Mouse (Mus musculus) limb, embryonic 12.5 days (tissue): Measurements from ENCODE around the gene Mrps14. TPM values are rescaled to one million over a fixed set of nuclear protein-coding genes. Genes with fewer than 3 reads are reported as not detected.

Source experiments
- ATAC-seq: fragments of 200-750 bp; cut with Nextera tagmentation; 2 replicates; pipeline ENCODE4 v1.8.0; 2017; ENCODE audit warnings: low read depth, moderate TSS enrichment; ENCODE audit not compliant: insufficient number of reproducible peaks, insufficient read depth, low FRiP score, low TSS enrichment
- H3K27ac ChIP-seq: fragments of 300-500 bp; sonication (generic); 2 replicates; pipeline ENCODE4 v1.5.1; 2016; ENCODE audit warnings: mild to moderate bottlenecking, moderate library complexity
- H3K27me3 ChIP-seq: fragments of 300-500 bp; sonication (generic); 2 replicates; pipeline ENCODE4 v1.6.1; 2016; ENCODE audit warnings: mild to moderate bottlenecking, moderate library complexity
- H3K36me3 ChIP-seq: fragments of 300-500 bp; sonication (generic); 2 replicates; pipeline ENCODE4 v1.6.1; 2016; ENCODE audit warnings: mild to moderate bottlenecking, moderate library complexity
- H3K4me1 ChIP-seq: fragments of 300-500 bp; sonication (generic); replicated peaks from 2 replicates; pipeline ENCODE4 v1.6.1; 2016
- H3K4me2 ChIP-seq: fragments of 300-500 bp; sonication (generic); 2 replicates; pipeline ENCODE4 v1.6.1; 2016; ENCODE audit warnings: mild to moderate bottlenecking, moderate library complexity
- H3K4me3 ChIP-seq: fragments of 300-500 bp; sonication (generic); replicated peaks from 2 replicates; pipeline ENCODE4 v1.5.1; 2016; ENCODE audit warnings: mild to moderate bottlenecking
- H3K9ac ChIP-seq: fragments of 300-500 bp; sonication (generic); replicated peaks from 2 replicates; pipeline ENCODE4 v1.6.1; 2016; ENCODE audit warnings: mild to moderate bottlenecking, moderate library complexity
- H3K9me3 ChIP-seq: fragments of 300-500 bp; sonication (generic); 2 replicates; pipeline ENCODE4 v1.6.1; 2016; ENCODE audit warnings: mild to moderate bottlenecking, moderate library complexity
- WGBS: fragments of 180-500 bp; shearing (Covaris S2); methylation state at CpG from one replicate; pipeline ENCODE4 v1.1.7; 2016; 5-methylcytosine and 5-hydroxymethylcytosine counted together
- polyA plus RNA-seq: library from polyadenylated mRNA; unstranded; fragments of >200 nt; fragmentation: Nextera tagmentation; extraction: Ambion mirVana; gene quantifications from 2 replicates; pipeline ENCODE4 v1.2.1, GENCODE M21; 2016

Mrps14 gene
- polyA plus RNA-seq, 1 experiment from 2014 or later: 262 TPM

- Histone ChIP-seq H3K36me3 (no peaks in the 10 kb centered on the region), H3K9ac (no peak overlapping the region), H3K4me3 (no peak overlapping the region), H3K27me3 (no peaks in the 10 kb centered on the region), H3K27ac (no peak overlapping the region), H3K4me2 (no peak overlapping the region), H3K4me1 (peaks cover 3% of the 10 kb centered on the region; the same call in 1 of the 2 replicates), H3K9me3 (no peaks in the 10 kb centered on the region)
- ATAC-seq: no peak
These were observed 32.8 kb downstream of the Mrps14 start for GRCm38 (mm10) chr1:160227850-160228249.

DNA sequence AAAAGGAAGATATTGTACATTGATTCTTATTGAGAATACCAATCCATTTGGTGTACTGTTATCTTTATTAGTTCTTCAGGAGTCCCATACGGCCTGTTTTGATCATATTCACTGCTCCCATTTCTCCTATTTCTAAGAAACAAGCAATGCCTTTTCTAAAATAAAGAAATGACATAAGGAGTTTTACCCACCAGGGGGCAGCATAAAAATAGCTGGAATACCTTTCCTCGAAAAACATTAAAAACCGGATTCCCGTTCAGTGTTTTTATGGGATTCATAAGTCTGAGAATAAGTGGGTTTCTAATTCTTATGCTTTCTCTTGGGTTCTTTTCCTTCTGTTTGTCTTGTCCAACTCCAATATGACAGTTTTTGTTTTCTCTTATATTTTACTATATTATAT lies 36.0 kb downstream of the Mrps14 start:
- H3K36me3 ChIP-seq: no peaks in the 10 kb centered on the region
- no peak for ATAC-seq
- no peak overlapping the region for H3K4me2 ChIP-seq
- no peak overlapping the region for H3K27ac ChIP-seq
- no peak overlapping the region for H3K9ac ChIP-seq
- H3K4me1 ChIP-seq: no peaks in the 10 kb centered on the region
- no peak overlapping the region for H3K4me3 ChIP-seq
- no peaks in the 10 kb centered on the region for H3K27me3 ChIP-seq
- WGBS: 52% methylated on average over 4 of the region's 4 CpGs
- no peaks in the 10 kb centered on the region for H3K9me3 ChIP-seq

DNA sequence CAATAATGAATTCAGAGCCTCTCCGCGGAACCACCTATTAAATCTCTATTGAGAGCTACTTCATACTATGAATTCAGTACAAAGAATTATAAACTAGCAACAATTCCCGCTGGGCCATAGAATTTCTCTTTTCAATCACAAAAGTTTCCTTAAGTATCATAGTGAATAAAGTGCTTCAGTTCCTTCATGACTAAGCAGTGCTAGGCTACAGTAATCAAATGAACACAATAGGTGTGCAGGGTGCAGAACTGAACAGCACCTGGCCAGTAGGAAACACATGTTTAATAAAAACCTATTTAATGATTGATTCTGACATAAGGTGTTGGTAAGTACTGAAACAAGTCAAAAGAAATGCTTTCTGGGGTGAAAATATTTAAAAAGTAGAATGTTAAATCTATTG lies 37.1 kb downstream of the Mrps14 start:
- Histone ChIP-seq H3K27ac (no peak overlapping the region), H3K4me2 (no peak overlapping the region), H3K9me3 (no peaks in the 10 kb centered on the region), H3K27me3 (no peaks in the 10 kb centered on the region), H3K4me1 (no peaks in the 10 kb centered on the region), H3K36me3 (no peaks in the 10 kb centered on the region), H3K4me3 (no peak overlapping the region), H3K9ac (no peak overlapping the region)
- 94% methylated on average over 3 of the region's 3 CpGs for WGBS
- no peak for ATAC-seq

DNA sequence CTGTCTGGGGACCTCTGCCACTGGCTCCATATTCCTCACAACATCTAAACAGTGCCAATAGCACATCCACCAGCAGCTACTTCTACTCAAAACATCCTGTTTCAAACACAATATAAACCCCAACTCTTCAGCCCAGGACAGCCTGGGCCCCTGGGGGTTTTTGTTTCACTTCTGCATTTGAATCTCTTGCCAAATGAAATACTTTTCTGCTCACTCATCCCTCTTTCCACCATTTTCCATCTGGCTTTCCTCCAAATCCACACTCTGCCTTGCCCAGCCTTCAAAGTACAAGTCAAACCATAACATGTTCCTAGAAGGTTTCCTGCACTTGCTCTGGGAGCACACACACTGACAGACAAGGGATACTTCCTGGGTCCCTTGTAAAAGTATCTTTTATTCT lies 38.9 kb downstream of the Mrps14 start:
- H3K4me3 ChIP-seq: no peak overlapping the region
- no peaks in the 10 kb centered on the region for H3K9me3 ChIP-seq
- no peaks in the 10 kb centered on the region for H3K4me1 ChIP-seq
- no peak overlapping the region for H3K27ac ChIP-seq
- no peaks in the 10 kb centered on the region for H3K36me3 ChIP-seq
- H3K9ac ChIP-seq: no peak overlapping the region
- no peak overlapping the region for H3K4me2 ChIP-seq
- ATAC-seq: no peak
- H3K27me3 ChIP-seq: no peaks in the 10 kb centered on the region

DNA sequence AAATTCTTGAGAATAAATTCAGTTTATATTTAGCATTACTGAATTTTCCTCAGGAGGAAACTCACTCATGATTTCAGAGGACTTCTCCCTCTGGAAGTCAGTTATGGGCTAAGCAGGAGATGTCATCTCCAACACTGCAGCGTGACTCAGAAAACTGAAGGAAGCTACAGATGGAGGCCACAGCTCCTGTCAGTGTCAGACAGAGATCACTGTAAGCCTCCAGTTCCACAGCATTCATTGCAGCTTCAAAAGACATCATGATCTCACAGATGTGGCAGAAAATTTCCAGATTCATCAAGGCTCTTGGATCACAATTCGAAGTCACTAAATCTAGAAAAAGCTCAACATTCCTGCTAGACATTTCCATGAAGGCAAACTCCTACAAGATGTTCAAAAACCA lies 43.0 kb downstream of the Mrps14 start:
- H3K4me1 ChIP-seq: no peaks in the 10 kb centered on the region
- 85% methylated on average over 2 of the region's 2 CpGs for WGBS
- no peak overlapping the region for H3K4me2 ChIP-seq
- no peak overlapping the region for H3K9ac ChIP-seq
- no peaks in the 10 kb centered on the region for H3K27me3 ChIP-seq
- H3K4me3 ChIP-seq: no peak overlapping the region
- H3K27ac ChIP-seq: no peak overlapping the region
- no peaks in the 10 kb centered on the region for H3K36me3 ChIP-seq
- no peak for ATAC-seq
- no peaks in the 10 kb centered on the region for H3K9me3 ChIP-seq

DNA sequence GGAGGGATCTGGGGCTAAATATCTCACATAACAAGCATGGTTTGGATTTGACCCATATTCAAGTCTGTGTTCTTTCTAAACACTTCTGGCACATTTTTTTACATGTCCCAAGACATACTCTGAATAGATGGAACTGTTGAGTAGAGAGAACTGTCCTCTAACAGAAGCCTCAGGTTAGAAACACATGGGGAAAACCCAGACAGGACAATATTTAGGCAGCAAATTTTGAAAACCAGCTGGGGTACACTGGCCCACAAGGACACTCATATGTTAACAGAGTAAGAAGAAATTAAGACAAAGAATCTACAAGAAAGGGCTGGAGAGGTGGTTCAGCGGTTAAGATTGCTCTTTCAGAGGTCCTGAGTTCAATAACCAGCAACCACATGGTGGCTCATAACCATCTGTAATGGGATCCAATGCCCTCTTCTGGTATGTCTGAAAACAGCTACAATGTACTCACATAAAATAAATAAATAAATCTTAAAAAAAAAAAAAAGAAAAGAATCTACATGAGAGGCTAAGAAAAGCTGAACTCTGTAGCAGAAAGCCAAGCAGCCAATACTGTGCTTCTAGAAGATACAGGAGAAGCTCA lies 43.9 kb downstream of the Mrps14 start:
- Histone ChIP-seq H3K4me1 (no peaks in the 10 kb centered on the region), H3K36me3 (no peaks in the 10 kb centered on the region), H3K9ac (no peak overlapping the region), H3K27me3 (no peaks in the 10 kb centered on the region), H3K4me2 (no peak overlapping the region), H3K27ac (no peak overlapping the region), H3K9me3 (no peaks in the 10 kb centered on the region), H3K4me3 (no peak overlapping the region)
- no peak for ATAC-seq
- 90% methylated on average over 1 of the region's 1 CpGs for WGBS

- WGBS: 94% methylated on average over 2 of the region's 2 CpGs
These were observed 45.1 kb downstream of the Mrps14 start for GRCm38 (mm10) chr1:160240091-160240490.

DNA sequence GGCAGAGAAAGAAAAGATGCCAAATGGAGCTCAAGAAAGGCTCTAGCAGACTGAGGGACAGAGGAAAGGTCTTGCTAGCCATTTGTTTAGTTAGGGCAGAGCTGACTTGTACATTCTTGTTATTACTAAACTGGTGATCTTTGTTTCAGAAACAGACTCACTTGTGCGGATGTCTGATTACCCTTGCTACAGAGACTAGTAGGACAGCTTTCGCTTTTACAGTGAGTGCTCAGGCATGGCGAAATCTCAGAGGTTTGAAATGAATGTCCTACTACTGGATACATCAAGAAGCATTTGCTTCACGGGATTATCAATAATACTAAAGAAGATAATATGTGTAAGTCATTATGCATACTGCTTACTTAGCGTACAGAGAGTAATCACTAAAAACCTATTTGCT lies 49.7 kb downstream of the Mrps14 start:
- Histone ChIP-seq H3K9me3 (no peaks in the 10 kb centered on the region), H3K36me3 (no peaks in the 10 kb centered on the region), H3K4me2 (no peak overlapping the region), H3K27ac (no peak overlapping the region), H3K4me3 (no peak overlapping the region), H3K4me1 (no peaks in the 10 kb centered on the region), H3K27me3 (no peaks in the 10 kb centered on the region), H3K9ac (no peak overlapping the region)
- WGBS: 91% methylated on average over 5 of the region's 5 CpGs
- ATAC-seq: no peak

More at GRCm38 (mm10) chr1:160240091-160240490, 45.1 kb downstream of the Mrps14 start:
- no peak overlapping the region for H3K4me3 ChIP-seq
- ATAC-seq: no peak
- no peak overlapping the region for H3K9ac ChIP-seq
- no peaks in the 10 kb centered on the region for H3K36me3 ChIP-seq
- H3K4me2 ChIP-seq: no peak overlapping the region
- no peaks in the 10 kb centered on the region for H3K4me1 ChIP-seq
- no peaks in the 10 kb centered on the region for H3K9me3 ChIP-seq
- no peaks in the 10 kb centered on the region for H3K27me3 ChIP-seq
- no peak overlapping the region for H3K27ac ChIP-seq

- Histone ChIP-seq H3K27me3 (no peaks in the 10 kb centered on the region), H3K9me3 (no peaks in the 10 kb centered on the region), H3K9ac (no peak overlapping the region), H3K4me2 (no peak overlapping the region), H3K4me1 (no peaks in the 10 kb centered on the region), H3K36me3 (no peaks in the 10 kb centered on the region), H3K4me3 (no peak overlapping the region), H3K27ac (no peak overlapping the region)
- no peak for ATAC-seq
- 91% methylated on average over 2 of the region's 2 CpGs for WGBS
These were observed 50.9 kb downstream of the Mrps14 start for GRCm38 (mm10) chr1:160245954-160246353.

DNA sequence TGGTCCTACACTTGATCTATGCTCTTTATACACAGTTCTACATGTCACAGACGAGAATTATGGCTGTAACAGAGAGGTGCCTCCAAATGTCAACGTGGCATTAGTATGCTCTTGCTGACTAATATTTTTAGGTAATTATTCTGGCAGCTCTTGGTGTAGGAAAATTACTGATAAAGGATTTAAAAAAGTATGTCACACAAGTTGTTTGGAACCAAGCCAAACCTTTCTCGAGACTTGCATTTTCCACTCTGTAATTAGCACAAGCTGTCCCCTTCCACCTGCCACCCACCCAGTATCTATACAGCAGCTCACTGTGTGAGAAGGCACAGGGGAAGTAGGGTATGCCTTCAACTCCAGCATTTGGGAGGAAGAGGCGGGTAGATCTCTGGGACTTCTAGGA lies 51.8 kb downstream of the Mrps14 start:
- 0 out of 2 replicates have a peak, but pooled peaks have one; percentile 15 for ATAC-seq

GRCm38 (mm10) chr1:160247473-160247872 lies 52.5 kb downstream of the Mrps14 start:
- WGBS: 79% methylated on average over 9 of the region's 9 CpGs
- H3K4me2 ChIP-seq: no peak overlapping the region
- no peaks in the 10 kb centered on the region for H3K36me3 ChIP-seq
- H3K27me3 ChIP-seq: no peaks in the 10 kb centered on the region
- ATAC-seq: no peak
- H3K4me1 ChIP-seq: no peaks in the 10 kb centered on the region
- no peak overlapping the region for H3K27ac ChIP-seq
- H3K4me3 ChIP-seq: no peak overlapping the region
- H3K9ac ChIP-seq: no peak overlapping the region
- no peaks in the 10 kb centered on the region for H3K9me3 ChIP-seq

More for the DNA sequence above, 51.8 kb downstream of the Mrps14 start:
- no peaks in the 10 kb centered on the region for H3K9me3 ChIP-seq
- no peak overlapping the region for H3K9ac ChIP-seq
- H3K27ac ChIP-seq: no peak overlapping the region
- H3K4me2 ChIP-seq: no peak overlapping the region
- H3K4me1 ChIP-seq: no peaks in the 10 kb centered on the region
- H3K27me3 ChIP-seq: no peaks in the 10 kb centered on the region
- no peak overlapping the region for H3K4me3 ChIP-seq
- 82% methylated on average over 4 of the region's 4 CpGs for WGBS
- H3K36me3 ChIP-seq: no peaks in the 10 kb centered on the region

DNA sequence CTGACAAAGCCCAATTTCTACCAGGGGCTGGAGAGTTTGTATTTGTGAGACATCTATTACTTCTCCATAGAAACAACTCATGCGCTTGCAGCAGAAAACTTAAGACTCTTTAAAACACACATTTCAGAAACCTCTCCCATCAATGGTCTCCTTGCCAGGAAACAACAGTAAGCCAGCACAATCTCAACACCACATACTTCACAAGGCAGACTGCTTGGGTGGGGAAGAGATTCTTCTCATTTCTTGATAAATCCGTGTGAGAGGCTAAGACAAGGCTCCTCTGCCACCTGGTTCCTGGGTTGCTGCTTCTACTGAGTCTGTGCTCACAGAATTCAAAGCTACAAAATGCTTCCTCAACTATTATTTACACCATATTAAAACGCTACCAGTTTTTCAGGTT lies 54.8 kb downstream of the Mrps14 start:
- H3K4me2 ChIP-seq: no peak overlapping the region
- H3K4me1 ChIP-seq: no peaks in the 10 kb centered on the region
- no peaks in the 10 kb centered on the region for H3K36me3 ChIP-seq
- no peak overlapping the region for H3K4me3 ChIP-seq
- H3K27ac ChIP-seq: no peak overlapping the region
- no peak overlapping the region for H3K9ac ChIP-seq
- 80% methylated on average over 3 of the region's 3 CpGs for WGBS
- ATAC-seq: no peak
- no peaks in the 10 kb centered on the region for H3K27me3 ChIP-seq
- H3K9me3 ChIP-seq: no peaks in the 10 kb centered on the region
